Mouse (Mus musculus) bone marrow, adult 2 months (tissue): ENCODE data around the gene AC109138.7.

Experiments used
- CTCF ChIP-seq: fragments of 200-500 bp; IDR thresholded peaks from 2 replicates; pipeline ENCODE4 v1.5.1; 2011; ENCODE audit warnings: low read length, control low read depth; ENCODE audit not compliant: control insufficient read depth, insufficient read depth
- POLR2A ChIP-seq: fragments of 200-500 bp; IDR thresholded peaks from 2 replicates; pipeline ENCODE4 v1.6.1; 2011; ENCODE audit warnings: low read depth, mild to moderate bottlenecking, control low read depth, low read length, borderline replicate concordance; ENCODE audit not compliant: control insufficient read depth

DNA sequence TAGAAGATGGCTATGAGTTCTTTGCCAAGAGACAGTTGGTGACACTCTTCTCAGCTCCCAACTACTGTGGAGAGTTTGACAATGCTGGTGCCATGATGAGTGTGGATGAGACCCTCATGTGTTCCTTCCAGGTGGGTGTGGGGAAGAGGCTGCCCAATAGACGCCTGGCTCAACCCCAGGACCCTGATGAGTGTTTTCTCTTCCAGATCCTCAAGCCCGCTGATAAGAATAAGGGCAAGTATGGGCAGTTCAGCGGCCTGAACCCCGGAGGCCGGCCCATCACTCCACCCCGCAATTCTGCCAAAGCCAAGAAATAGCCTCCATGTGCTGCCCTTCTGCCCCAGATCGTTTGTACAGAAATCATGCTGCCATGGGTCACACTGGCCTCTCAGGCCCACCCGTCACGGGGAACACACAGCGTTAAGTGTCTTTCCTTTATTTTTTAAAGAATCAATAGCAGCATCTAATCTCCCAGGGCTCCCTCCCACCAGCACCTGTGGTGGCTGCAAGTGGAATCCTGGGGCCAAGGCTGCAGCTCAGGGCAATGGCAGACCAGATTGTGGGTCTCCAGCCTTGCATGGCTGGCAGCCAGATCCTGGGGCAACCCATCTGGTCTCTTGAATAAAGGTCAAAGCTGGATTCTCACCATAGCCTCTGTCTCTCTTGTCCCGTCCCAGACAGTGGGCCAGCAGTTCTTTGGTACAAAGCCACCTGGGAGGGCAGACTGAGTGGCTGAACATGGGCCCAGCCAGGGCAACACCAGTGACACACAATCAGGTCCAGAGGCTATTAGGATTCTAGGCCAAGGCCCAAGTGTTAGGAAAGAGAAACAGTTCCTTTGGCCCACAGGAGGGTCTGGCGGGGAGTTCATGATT lies 19.1 kb upstream of the AC109138.7 start:
- no peak for TF ChIP-seq POLR2A
- no peak for TF ChIP-seq CTCF
